Mouse (Mus musculus) heart, embryonic 13.5 days (tissue): ENCODE data around the gene Phb. TPM values are rescaled to one million over a fixed set of nuclear protein-coding genes. Genes with fewer than 3 reads are reported as not detected.

ENCODE experiments used
- ATAC-seq: fragments of 200-750 bp; cut with Nextera tagmentation; 2 replicates; pipeline ENCODE4 v1.8.0; 2017; ENCODE audit warnings: moderate TSS enrichment; ENCODE audit not compliant: insufficient number of reproducible peaks, low FRiP score, low TSS enrichment; ENCODE audit errors: extremely low read depth
- H3K27ac ChIP-seq: fragments of 300-500 bp; sonication (generic); replicated peaks from 2 replicates; pipeline ENCODE4 v1.5.1; 2015; ENCODE audit warnings: moderate library complexity, mild to moderate bottlenecking, inconsistent platforms
- H3K27me3 ChIP-seq: fragments of 300-500 bp; sonication (generic); replicated peaks from 2 replicates; pipeline ENCODE4 v1.6.1; 2015; ENCODE audit warnings: mild to moderate bottlenecking, inconsistent platforms
- H3K36me3 ChIP-seq: fragments of 300-500 bp; sonication (generic); 2 replicates; pipeline ENCODE4 v1.6.1; 2015; ENCODE audit warnings: mild to moderate bottlenecking, inconsistent platforms
- H3K4me1 ChIP-seq: fragments of 300-500 bp; sonication (generic); 2 replicates; pipeline ENCODE4 v1.6.1; 2015; ENCODE audit warnings: inconsistent platforms
- H3K4me2 ChIP-seq: fragments of 300-500 bp; sonication (generic); 2 replicates; pipeline ENCODE4 v1.6.1; 2015; ENCODE audit warnings: inconsistent platforms, mild to moderate bottlenecking, moderate library complexity
- H3K4me3 ChIP-seq: fragments of 300-500 bp; sonication (generic); 2 replicates; pipeline ENCODE4 v1.5.1; 2015; ENCODE audit warnings: moderate library complexity, mild to moderate bottlenecking, inconsistent platforms
- H3K9ac ChIP-seq: fragments of 300-500 bp; sonication (generic); 2 replicates; pipeline ENCODE4 v1.6.1; 2015; ENCODE audit warnings: inconsistent platforms, mild to moderate bottlenecking, moderate library complexity
- H3K9me3 ChIP-seq: fragments of 300-500 bp; sonication (generic); 2 replicates; pipeline ENCODE4 v1.6.1; 2016; ENCODE audit warnings: inconsistent platforms
- WGBS: fragments of 180-500 bp; shearing (Covaris S2); methylation state at CpG from one replicate; pipeline ENCODE4 v1.1.7; 2015; ENCODE audit warnings: mixed read lengths; 5-methylcytosine and 5-hydroxymethylcytosine counted together
- polyA plus RNA-seq: library from polyadenylated mRNA; unstranded; fragments of >200 nt; fragmentation: Nextera tagmentation; extraction: Ambion mirVana; gene quantifications from 2 replicates; pipeline ENCODE4 v1.2.1, GENCODE M21; 2015

The Phb gene
- polyA plus RNA-seq, 1 experiment from 2014 or later = 241 TPM

DNA sequence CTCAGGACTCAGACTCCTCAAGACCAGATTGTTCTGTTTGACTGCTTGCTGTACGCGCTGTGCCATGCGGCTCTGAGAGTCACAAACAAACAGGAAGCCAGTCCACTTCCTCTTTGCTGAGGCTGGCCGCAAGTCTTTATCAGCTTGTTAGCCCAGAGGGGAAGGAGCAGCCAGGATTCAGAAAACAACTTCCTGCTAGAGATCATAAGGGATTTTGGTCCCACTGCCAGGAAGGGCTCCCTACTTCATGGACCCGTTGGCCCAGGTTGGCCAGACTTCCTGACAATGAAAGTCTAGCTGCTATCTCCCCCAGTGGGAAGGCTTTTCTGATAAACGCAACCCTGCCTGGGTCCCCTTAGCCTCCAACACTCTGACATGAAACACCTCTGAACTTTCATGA, 21.8 kb downstream of the Phb start:
- no peak for ATAC-seq
- H3K9ac ChIP-seq = peak overlapping the region; percentile 52; the same call in 1 of the 2 replicates

DNA sequence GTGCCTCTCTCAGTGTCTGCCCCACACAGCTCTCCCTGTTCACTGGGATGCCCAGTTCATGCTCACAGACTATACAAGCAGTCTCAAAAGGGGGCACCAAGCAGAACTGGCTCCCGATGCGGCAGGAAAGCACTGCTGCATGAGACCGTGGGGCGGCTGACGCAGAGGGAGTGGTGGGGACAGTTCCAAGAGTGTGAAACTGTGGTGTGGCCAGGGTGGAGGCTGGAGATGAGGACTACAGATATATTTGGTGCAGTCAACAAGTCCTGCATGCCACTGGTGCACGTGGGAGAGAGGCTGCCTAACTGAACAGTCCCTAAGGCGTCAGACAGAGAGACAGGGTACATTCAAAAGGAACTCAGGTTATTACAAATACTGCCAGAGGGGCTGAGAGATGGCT, 22.2 kb downstream of the Phb start:
- 22% methylated on average over 7 of the region's 7 CpGs for WGBS
- H3K27ac ChIP-seq = peak overlapping the region; percentile 51
- no peaks in the 10 kb centered on the region for H3K27me3 ChIP-seq
- peaks cover 17% of the 10 kb centered on the region for H3K4me1 ChIP-seq
- H3K9ac ChIP-seq = peak overlapping the region; percentile 52; the same call in 1 of the 2 replicates
- 0 out of 2 replicates have a peak overlapping the region, but pooled peaks have one; percentile 3 for H3K4me3 ChIP-seq
- H3K4me2 ChIP-seq = peak overlapping the region; percentile 53
- no peaks in the 10 kb centered on the region for H3K36me3 ChIP-seq
- H3K9me3 ChIP-seq = no peaks in the 10 kb centered on the region
- no peak for ATAC-seq

More for the DNA sequence above, 21.8 kb downstream of the Phb start:
- peaks cover 17% of the 10 kb centered on the region for H3K4me1 ChIP-seq
- 39% methylated on average over 6 of the region's 6 CpGs for WGBS
- H3K27ac ChIP-seq = peak overlapping the region; percentile 51
- H3K9me3 ChIP-seq = no peaks in the 10 kb centered on the region
- no peaks in the 10 kb centered on the region for H3K36me3 ChIP-seq
- peak overlapping the region; percentile 53 for H3K4me2 ChIP-seq
- no peaks in the 10 kb centered on the region for H3K27me3 ChIP-seq
- H3K4me3 ChIP-seq = 0 out of 2 replicates have a peak overlapping the region, but pooled peaks have one; percentile 3

DNA sequence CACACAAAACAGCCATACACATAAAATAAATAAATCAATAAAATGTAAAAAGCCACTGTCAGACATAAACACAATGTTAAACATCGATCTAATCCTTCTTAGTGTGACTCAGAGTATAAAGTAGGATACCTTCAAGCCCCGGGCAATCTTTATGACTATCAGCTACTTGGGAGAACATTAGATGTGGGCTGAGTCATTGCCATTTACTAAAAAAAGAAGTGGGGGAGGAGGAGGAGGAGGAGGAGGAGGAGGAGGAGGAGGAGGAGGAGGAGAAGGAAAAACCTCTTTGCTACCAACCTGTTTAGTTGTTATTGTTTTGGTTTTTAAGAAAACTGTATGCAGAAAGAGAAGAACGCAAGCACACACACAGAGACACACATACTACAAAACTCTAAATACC, 22.8 kb downstream of the Phb start:
- no peak overlapping the region for H3K4me2 ChIP-seq
- H3K4me1 ChIP-seq = peaks cover 17% of the 10 kb centered on the region
- ATAC-seq = no peak
- H3K9ac ChIP-seq = no peak overlapping the region
- no peaks in the 10 kb centered on the region for H3K27me3 ChIP-seq
- no peak overlapping the region for H3K4me3 ChIP-seq
- H3K27ac ChIP-seq = no peak overlapping the region
- H3K36me3 ChIP-seq = no peaks in the 10 kb centered on the region
- WGBS = 63% methylated on average over 3 of the region's 3 CpGs
- no peaks in the 10 kb centered on the region for H3K9me3 ChIP-seq

DNA sequence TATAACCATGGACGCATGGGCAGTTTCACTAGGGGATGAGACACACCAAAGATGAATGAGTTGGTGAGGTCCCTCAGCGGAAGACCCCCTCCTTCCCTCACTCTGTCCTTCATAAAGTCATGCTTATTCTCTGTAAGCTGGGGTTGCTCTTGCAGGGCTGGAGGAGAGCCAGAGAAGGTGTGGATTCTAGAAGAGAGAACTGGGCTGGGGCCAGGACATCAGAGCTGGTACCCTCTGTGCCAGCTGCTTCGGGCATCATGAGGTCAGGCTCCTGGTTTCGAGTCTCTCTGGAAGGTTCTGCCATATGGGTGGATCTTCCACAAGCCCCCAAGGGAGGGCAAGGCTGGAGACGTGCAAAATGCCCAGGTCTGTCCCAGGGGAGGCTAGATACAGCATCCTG, 31.8 kb downstream of the Phb start:
- no peaks in the 10 kb centered on the region for H3K9me3 ChIP-seq
- no peak overlapping the region for H3K27ac ChIP-seq
- H3K27me3 ChIP-seq = no peaks in the 10 kb centered on the region
- H3K36me3 ChIP-seq = no peaks in the 10 kb centered on the region
- no peak overlapping the region for H3K9ac ChIP-seq
- no peak overlapping the region for H3K4me2 ChIP-seq
- no peak for ATAC-seq
- no peak overlapping the region for H3K4me3 ChIP-seq
- WGBS = 74% methylated on average over 5 of the region's 5 CpGs
- H3K4me1 ChIP-seq = no peaks in the 10 kb centered on the region

DNA sequence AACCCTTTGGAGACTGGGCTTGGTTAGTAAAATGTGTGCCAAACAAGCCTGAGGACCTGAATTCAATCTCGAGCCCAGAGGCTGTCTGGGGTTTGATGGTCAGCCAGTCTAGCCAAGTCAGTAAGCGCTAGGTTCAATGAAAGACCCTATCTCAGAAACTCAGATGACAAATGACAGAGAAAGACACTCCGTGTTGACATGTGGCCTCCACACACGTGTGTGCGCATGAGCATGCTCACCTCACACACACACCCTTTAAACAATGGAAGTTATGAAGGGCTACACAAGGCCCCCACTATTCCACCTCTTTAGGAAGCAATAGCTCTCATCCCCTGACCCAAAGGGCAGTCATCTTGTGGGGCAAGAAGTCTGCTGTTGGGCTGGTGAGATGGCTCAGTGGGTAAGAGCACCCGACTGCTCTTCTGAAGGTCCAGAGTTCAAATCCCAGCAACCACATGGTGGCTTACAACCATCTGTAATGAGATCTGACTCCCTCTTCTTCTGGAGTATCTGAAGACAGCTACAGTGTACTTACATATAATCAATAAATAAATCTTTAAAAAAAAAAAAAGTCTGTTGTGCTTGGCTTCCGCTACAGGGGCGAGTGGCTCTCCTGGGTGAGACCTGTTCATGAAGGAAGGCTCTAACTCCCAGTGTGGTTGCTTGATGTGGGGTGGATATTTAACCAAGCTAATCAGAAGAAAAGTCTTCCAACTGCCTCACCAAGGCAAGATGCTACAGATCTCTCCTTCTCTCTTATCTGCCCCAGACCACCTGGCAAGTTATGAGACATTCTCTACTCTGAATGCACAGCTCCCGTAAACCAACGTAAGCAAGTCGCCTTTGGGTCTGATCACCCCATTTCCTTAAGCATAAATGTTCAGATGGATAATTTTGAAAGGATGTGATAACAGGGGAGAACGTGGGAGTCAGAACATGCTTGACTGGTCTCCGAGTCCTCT, 34.3 kb downstream of the Phb start:
- Histone ChIP-seq H3K27me3 (no peaks in the 10 kb centered on the region), H3K9me3 (no peaks in the 10 kb centered on the region), H3K4me3 (no peak overlapping the region), H3K27ac (no peak overlapping the region), H3K4me1 (no peaks in the 10 kb centered on the region), H3K4me2 (no peak overlapping the region), H3K9ac (no peak overlapping the region), H3K36me3 (no peaks in the 10 kb centered on the region)
- ATAC-seq = no peak
- WGBS = 82% methylated on average over 13 of the region's 13 CpGs

DNA sequence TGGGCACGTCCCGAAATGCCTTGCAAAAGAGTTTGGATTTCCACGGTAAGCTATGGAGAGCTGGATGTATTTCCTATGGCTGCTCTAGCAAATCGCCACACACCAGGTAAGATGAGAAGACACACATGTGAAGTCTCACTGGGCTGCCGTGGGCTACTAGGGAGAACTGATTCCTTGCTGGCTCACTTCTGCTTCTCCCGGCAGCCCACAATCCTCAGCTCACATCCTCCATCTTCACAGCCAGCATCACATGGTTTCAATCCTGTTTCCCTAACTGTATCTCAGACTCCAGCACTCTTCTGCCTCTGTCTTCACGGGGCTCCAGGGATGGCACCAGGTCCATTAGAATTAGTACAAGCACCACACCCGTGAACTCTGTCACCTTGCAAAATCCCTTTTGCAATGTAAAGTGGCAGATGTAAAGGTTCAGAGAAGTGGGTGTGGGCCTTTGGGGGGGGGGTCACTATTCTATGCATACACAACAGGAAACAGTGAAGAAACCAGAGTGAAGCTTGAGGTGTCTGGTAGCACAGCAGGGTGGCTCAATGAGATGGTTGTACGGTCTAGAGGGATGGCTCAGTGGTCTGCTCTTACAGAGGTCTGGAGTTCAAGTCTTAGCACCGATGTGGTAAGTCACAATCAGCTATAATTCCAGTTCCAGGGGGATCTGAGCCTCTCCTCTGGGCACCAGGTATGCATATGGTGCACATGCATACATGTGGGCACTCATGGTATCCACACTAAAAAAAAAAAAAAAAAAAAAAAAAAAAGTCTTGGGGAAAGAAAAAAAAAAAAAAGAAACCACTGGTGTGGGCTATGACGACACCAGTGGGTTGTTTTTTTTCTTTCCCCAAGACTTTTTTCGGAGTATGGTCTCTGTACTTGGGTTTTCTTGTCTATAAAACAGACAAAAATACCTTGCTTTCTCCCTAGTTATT, 37.5 kb downstream of the Phb start:
- Histone ChIP-seq H3K4me1 (no peaks in the 10 kb centered on the region), H3K27me3 (no peaks in the 10 kb centered on the region), H3K27ac (no peak overlapping the region), H3K4me3 (no peak overlapping the region), H3K4me2 (no peak overlapping the region), H3K36me3 (no peaks in the 10 kb centered on the region), H3K9me3 (no peaks in the 10 kb centered on the region), H3K9ac (no peak overlapping the region)
- ATAC-seq = no peak
- WGBS = 77% methylated on average over 12 of the region's 12 CpGs

DNA sequence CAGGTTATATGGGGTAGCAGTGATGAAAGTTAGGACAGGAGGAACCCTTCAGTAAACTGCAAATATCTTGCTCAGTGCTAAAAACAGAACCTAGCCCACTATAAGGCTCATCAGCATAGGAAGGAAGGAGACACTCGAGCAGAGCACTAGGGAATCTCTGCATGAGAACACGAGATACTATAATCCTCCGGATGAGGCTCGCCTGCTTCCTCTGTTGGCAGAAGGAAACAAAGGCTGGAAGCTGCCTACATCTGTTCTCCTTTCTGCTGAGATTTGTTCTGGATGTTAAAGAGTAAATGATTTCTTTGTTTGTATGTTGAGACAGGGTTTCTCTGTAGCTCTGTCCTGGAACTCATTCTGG, 38.2 kb downstream of the Phb start:
- 0 out of 2 replicates have a peak overlapping the region, but pooled peaks have one; percentile 36 for H3K27ac ChIP-seq
- 60% methylated on average over 4 of the region's 4 CpGs for WGBS
- no peak overlapping the region for H3K9ac ChIP-seq
- no peaks in the 10 kb centered on the region for H3K27me3 ChIP-seq
- H3K36me3 ChIP-seq = no peaks in the 10 kb centered on the region
- no peak for ATAC-seq
- H3K4me1 ChIP-seq = no peaks in the 10 kb centered on the region
- H3K4me3 ChIP-seq = no peak overlapping the region
- no peaks in the 10 kb centered on the region for H3K9me3 ChIP-seq
- no peak overlapping the region for H3K4me2 ChIP-seq

DNA sequence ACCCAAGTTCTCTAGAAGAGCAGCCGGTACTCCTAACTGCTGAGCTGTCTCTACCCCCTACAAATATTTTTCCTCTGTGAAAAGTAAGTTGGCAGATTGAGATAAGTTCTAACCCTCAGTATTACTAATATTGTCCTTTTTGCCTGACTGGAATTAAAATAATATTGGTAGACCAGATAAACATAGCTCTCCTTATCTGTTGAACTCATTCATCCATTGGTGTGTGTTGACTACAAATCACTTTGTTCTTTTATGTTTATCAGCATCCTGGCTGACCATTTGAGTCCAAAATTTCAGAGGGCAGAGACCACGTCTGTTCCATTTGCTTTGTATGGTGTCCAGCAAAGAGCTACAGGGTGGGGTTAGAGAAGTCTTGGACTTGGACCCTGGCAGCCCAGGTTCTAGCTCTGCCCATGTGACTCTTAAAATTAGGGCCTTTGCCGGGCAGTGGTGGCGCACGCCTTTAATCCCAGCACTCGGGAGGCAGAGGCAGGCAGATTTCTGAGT, 42.8 kb downstream of the Phb start:
- WGBS = 80% methylated on average over 6 of the region's 6 CpGs
- no peaks in the 10 kb centered on the region for H3K9me3 ChIP-seq
- no peaks in the 10 kb centered on the region for H3K27me3 ChIP-seq
- H3K9ac ChIP-seq = no peak overlapping the region
- H3K4me2 ChIP-seq = no peak overlapping the region
- peaks cover 14% of the 10 kb centered on the region for H3K4me1 ChIP-seq
- H3K4me3 ChIP-seq = no peak overlapping the region
- H3K27ac ChIP-seq = no peak overlapping the region
- H3K36me3 ChIP-seq = no peaks in the 10 kb centered on the region
- ATAC-seq = no peak

DNA sequence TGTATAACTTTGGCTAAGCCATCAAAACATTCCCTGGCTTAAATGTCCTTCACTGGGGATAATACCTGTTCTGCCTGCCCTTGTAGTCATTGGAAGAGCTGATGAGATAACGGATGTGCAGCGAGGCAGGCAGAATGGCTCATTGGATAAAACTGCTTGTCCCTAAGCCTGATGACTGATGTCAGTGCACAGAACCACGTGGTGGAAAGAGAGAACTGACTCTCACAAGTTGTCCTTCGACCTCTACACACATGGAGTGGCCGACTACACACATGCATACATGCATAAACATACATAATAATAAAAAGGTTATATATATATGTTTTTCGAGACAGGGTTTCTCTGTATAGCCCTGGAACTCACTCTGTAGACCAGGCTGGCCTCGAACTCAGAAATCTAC, 43.7 kb downstream of the Phb start:
- no peaks in the 10 kb centered on the region for H3K9me3 ChIP-seq
- no peak overlapping the region for H3K4me3 ChIP-seq
- H3K9ac ChIP-seq = no peak overlapping the region
- H3K36me3 ChIP-seq = no peaks in the 10 kb centered on the region
- ATAC-seq = no peak
- WGBS = 67% methylated on average over 7 of the region's 7 CpGs
- H3K27me3 ChIP-seq = no peaks in the 10 kb centered on the region
- peaks cover 23% of the 10 kb centered on the region for H3K4me1 ChIP-seq
- H3K4me2 ChIP-seq = no peak overlapping the region
- H3K27ac ChIP-seq = no peak overlapping the region

DNA sequence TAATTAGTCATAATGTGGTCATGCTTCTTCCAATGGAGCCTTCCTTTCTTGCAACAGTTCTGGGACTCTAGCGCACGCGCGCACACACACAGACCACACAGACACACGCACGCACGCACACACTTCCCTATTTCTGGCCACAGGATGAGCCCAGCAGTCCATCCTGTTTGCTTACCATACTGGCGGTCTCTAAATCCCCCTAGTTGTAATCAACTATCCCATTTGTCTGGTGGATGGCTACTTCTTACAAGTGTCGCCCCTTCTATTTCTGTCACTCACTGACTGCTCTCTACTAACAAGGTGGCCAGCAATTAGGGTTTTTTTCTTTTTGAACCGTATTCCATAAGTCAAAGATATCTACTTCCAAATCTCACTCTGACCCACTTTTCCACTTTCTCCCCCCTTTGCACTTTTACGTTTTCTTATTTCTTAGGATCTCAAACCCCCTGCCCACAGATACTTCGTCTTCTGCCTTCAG, 45.4 kb downstream of the Phb start:
- H3K27ac ChIP-seq = peak overlapping the region; percentile 94
- WGBS = 28% methylated on average over 12 of the region's 12 CpGs
- peak overlapping the region; percentile 98 for H3K9ac ChIP-seq
- no peaks in the 10 kb centered on the region for H3K9me3 ChIP-seq
- peak overlapping the region; percentile 97 for H3K4me2 ChIP-seq
- H3K27me3 ChIP-seq = no peaks in the 10 kb centered on the region
- peaks cover 32% of the 10 kb centered on the region for H3K4me1 ChIP-seq
- peak overlapping the region; percentile 97 for H3K4me3 ChIP-seq
- H3K36me3 ChIP-seq = no peaks in the 10 kb centered on the region
- no peak for ATAC-seq
